Mouse (Mus musculus): ENCODE measurements around the gene Enkd1.
A peak's percentile ranks its signal among the peaks of the same experiment; 100 is the strongest.

The Enkd1 gene

GRCm38 (mm10) chr8:105702001-105702401, 6.0 kb downstream of the Enkd1 start:
- DNase-seq (ENCODE audit: low read depth, low spot score) = no peak

GRCm38 (mm10) chr8:105700966-105701824, 6.8 kb downstream of the Enkd1 start, which contains the start of the genes Acd and Pard6a:
Acd (minus strand) TSS chr8:105701102.
Pard6a (plus strand) TSS chr8:105701148.
- peak; percentile 97 for DNase-seq (ENCODE audit: low read depth, low spot score)

- no peak for DNase-seq (ENCODE audit: low read depth, low spot score)
Measured at GRCm38 (mm10) chr8:105700566-105700965, 7.4 kb downstream of the Enkd1 start.

- no peak for DNase-seq (ENCODE audit: low read depth, low spot score)
Measured at GRCm38 (mm10) chr8:105699488-105700215, 8.4 kb downstream of the Enkd1 start.

- no peak for DNase-seq (ENCODE audit: low read depth, low spot score)
Measured at GRCm38 (mm10) chr8:105698734-105699133, 9.3 kb downstream of the Enkd1 start.

GRCm38 (mm10) chr8:105697196-105697780, 10.7 kb downstream of the Enkd1 start:
- no peak for DNase-seq (ENCODE audit: low read depth, low spot score)

GRCm38 (mm10) chr8:105695080-105695780, 12.8 kb downstream of the Enkd1 start:
- no peak for DNase-seq (ENCODE audit: low read depth, low spot score)

- no peak for DNase-seq (ENCODE audit: low read depth, low spot score)
Measured at GRCm38 (mm10) chr8:105694051-105694799, 13.8 kb downstream of the Enkd1 start.

- DNase-seq (ENCODE audit: low read depth, low spot score) = no peak
Measured at GRCm38 (mm10) chr8:105693648-105694047, 14.4 kb downstream of the Enkd1 start.

- no peak for DNase-seq (ENCODE audit: low read depth, low spot score)
Measured at GRCm38 (mm10) chr8:105692449-105693182, 15.4 kb downstream of the Enkd1 start.

- DNase-seq (ENCODE audit: low read depth, low spot score) = no peak
Measured at GRCm38 (mm10) chr8:105690978-105691377, 17.0 kb downstream of the Enkd1 start.

GRCm38 (mm10) chr8:105689983-105690360, 18.0 kb downstream of the Enkd1 start:
- DNase-seq (ENCODE audit: low read depth, low spot score) = no peak

- no peak for DNase-seq (ENCODE audit: low read depth, low spot score)
Measured at GRCm38 (mm10) chr8:105689256-105689982, 18.6 kb downstream of the Enkd1 start.

- DNase-seq (ENCODE audit: low read depth, low spot score) = no peak
Measured at GRCm38 (mm10) chr8:105688242-105688752, 19.7 kb downstream of the Enkd1 start.

- DNase-seq (ENCODE audit: low read depth, low spot score) = no peak
Measured at GRCm38 (mm10) chr8:105687512-105687911, 20.5 kb downstream of the Enkd1 start.

- peak; percentile 69 for DNase-seq (ENCODE audit: low read depth, low spot score)
Measured at GRCm38 (mm10) chr8:105686551-105686950, 21.5 kb downstream of the Enkd1 start.

GRCm38 (mm10) chr8:105685796-105686308, 22.2 kb downstream of the Enkd1 start, which contains the start of gene Carmil2:
Carmil2 (plus strand) TSS chr8:105686274.
- DNase-seq (ENCODE audit: low read depth, low spot score) = peak; percentile 92

GRCm38 (mm10) chr8:105685325-105685724, 22.7 kb downstream of the Enkd1 start:
- DNase-seq (ENCODE audit: low read depth, low spot score) = no peak

- no peak for DNase-seq (ENCODE audit: low read depth, low spot score)
Measured at GRCm38 (mm10) chr8:105677891-105678290, 30.1 kb downstream of the Enkd1 start.

All from A20 (cell line).